In genomic region chr11:74523210-74523951, GRCm38 (mm10) we compare ENCODE assay signal across 8 mouse cellular contexts.
DNase-seq lines count a peak whose midpoint lies in the region; ATAC-seq and TF ChIP-seq lines count a peak whose summit lies in the region.

No protein-coding gene starts in this region.

- H3K4me2 ChIP-seq in embryonic facial prominence, embryonic 11.5 days (ENCODE audit: low read depth, low read length) = peak overlapping the region; percentile 99
- peak overlapping the region; percentile 95 for H3K4me2 ChIP-seq in lung, postnatal 0 days (replicated peaks; ENCODE audit: low read depth, low read length)

- ATAC-seq in G1E (ENCODE audit: extremely low read depth, insufficient number of reproducible peaks, low FRiP score, poor library complexity, severe bottlenecking) = no peak
- 0 out of 2 replicates have a peak, but pooled peaks have one; percentile 12 for ATAC-seq in embryonic facial prominence, embryonic 11.5 days (replicated peaks; ENCODE audit: insufficient number of reproducible peaks, low FRiP score, low TSS enrichment, low read depth)
- ATAC-seq in lung, postnatal 0 days = peak; percentile 1; the same call in 1 of the 2 replicates
- no peak for ATAC-seq in megakaryocyte-erythroid progenitor cell, adult 5-6 weeks (replicated peaks; ENCODE audit: low FRiP score, low TSS enrichment, poor library complexity, severe bottlenecking)

- no peak for TF ChIP-seq EP300 in lung, postnatal 0 days (IDR thresholded peaks at IDR 0.05)

- H3K27ac ChIP-seq in embryonic facial prominence, embryonic 11.5 days (replicated peaks; ENCODE audit: low read depth, low read length) = no peak overlapping the region
- H3K27ac ChIP-seq in lung, postnatal 0 days (ENCODE audit: low read length) = no peak overlapping the region

- H3K9ac ChIP-seq in embryonic facial prominence, embryonic 11.5 days (replicated peaks; ENCODE audit: low read length) = peak overlapping the region; percentile 65
- H3K9ac ChIP-seq in lung, postnatal 0 days (replicated peaks; ENCODE audit: low read depth) = peak overlapping the region; percentile 23; the same call in 1 of the 2 replicates

- H3K27me3 ChIP-seq in G1E (ENCODE audit: insufficient read depth, low read length) = peaks cover 31% of the 10 kb centered on the region
- H3K27me3 ChIP-seq in embryonic facial prominence, embryonic 11.5 days (ENCODE audit: control insufficient read depth, insufficient read depth, low read length) = peaks cover 19% of the 10 kb centered on the region
- H3K27me3 ChIP-seq in lung, postnatal 0 days (replicated peaks; ENCODE audit: insufficient read depth, low read length) = peaks cover 10% of the 10 kb centered on the region

- DNase-seq in G1E (ENCODE audit: low spot score) = no peak
- peak; percentile 35 for DNase-seq in embryonic facial prominence, embryonic 11.5 days (ENCODE audit: low spot score)
- DNase-seq in induced T-regulatory cell, adult 2 months (ENCODE audit: low read depth) = peak; percentile 55
- no peak for DNase-seq in lung, postnatal 0 days (ENCODE audit: low spot score)
- no peak for DNase-seq in gastrocnemius, postnatal 10 days
- no peak for DNase-seq in thymus, postnatal 10 days (ENCODE audit: low spot score in 2 of 2)
- no peak for DNase-seq in yolk sac, embryonic 10.5 days (ENCODE audit: low spot score)

- H3K9me3 ChIP-seq in G1E (replicated peaks) = peaks cover 7% of the 10 kb centered on the region
- H3K9me3 ChIP-seq in embryonic facial prominence, embryonic 11.5 days (replicated peaks; ENCODE audit: control insufficient read depth, low read length) = no peaks in the 10 kb centered on the region
- no peaks in the 10 kb centered on the region for H3K9me3 ChIP-seq in lung, postnatal 0 days (ENCODE audit: low read length)

- 2% methylated on average over 30 of the region's 30 CpGs for WGBS in embryonic facial prominence, embryonic 11.5 days
- WGBS in lung, postnatal 0 days = 12% methylated on average over 29 of the region's 30 CpGs

- peaks cover 25% of the 10 kb centered on the region for H3K36me3 ChIP-seq in G1E (replicated peaks)
- no peaks in the 10 kb centered on the region for H3K36me3 ChIP-seq in embryonic facial prominence, embryonic 11.5 days (replicated peaks; ENCODE audit: control insufficient read depth, insufficient read depth, low read depth, low read length)
- no peaks in the 10 kb centered on the region for H3K36me3 ChIP-seq in lung, postnatal 0 days (ENCODE audit: insufficient read depth, low read length)

- H3K4me1 ChIP-seq in G1E (ENCODE audit: insufficient read depth, low read depth, low read length) = peaks cover 29% of the 10 kb centered on the region
- H3K4me1 ChIP-seq in embryonic facial prominence, embryonic 11.5 days (ENCODE audit: control insufficient read depth, insufficient read depth, low read length) = peaks cover 12% of the 10 kb centered on the region
- peaks cover 12% of the 10 kb centered on the region for H3K4me1 ChIP-seq in lung, postnatal 0 days (ENCODE audit: insufficient read depth, low read depth, low read length)

- peak overlapping the region; percentile 64; the same call in 1 of the 2 replicates for H3K4me3 ChIP-seq in G1E (ENCODE audit: low read depth, low read length)
- peak overlapping the region; percentile 68 for H3K4me3 ChIP-seq in embryonic facial prominence, embryonic 11.5 days (ENCODE audit: low read depth, low read length)
- H3K4me3 ChIP-seq in lung, postnatal 0 days (ENCODE audit: low read depth, low read length) = peak overlapping the region; percentile 59

- no peak for TF ChIP-seq CTCF in G1E (IDR thresholded peaks at IDR 0.05; ENCODE audit: low read depth, low read length)
- no peak for TF ChIP-seq CTCF in lung, postnatal 0 days (IDR thresholded peaks at IDR 0.05)

Comparison
In these comparisons a context has a peak if more than half of its experiments do, and no peak if none do; other contexts are left out.
1. ATAC-seq: peak in embryonic facial prominence, embryonic 11.5 days (single experiment) and lung, postnatal 0 days (single experiment); none in G1E (single experiment) and megakaryocyte-erythroid progenitor cell, adult 5-6 weeks (single experiment).
2. DNase-seq: peak in embryonic facial prominence, embryonic 11.5 days (single experiment) and induced T-regulatory cell, adult 2 months (single experiment); none in G1E (single experiment), lung, postnatal 0 days (single experiment), gastrocnemius, postnatal 10 days (single experiment), thymus, postnatal 10 days (0 of 2) and yolk sac, embryonic 10.5 days (single experiment).
3. Peak in every context shown above with its lines, with median percentiles within 50 percentile points of each other: H3K4me3 ChIP-seq.